Mouse (Mus musculus) kidney, adult 9 months (tissue): ENCODE data around the gene Ankrd65.
A peak's percentile ranks its signal among the peaks of the same experiment; 100 is the strongest.
"Not testable (repeated sequence)": the region's sequence is repeated elsewhere in the genome, so short reads cannot be mapped to it uniquely, and the experiment has no call there.

Experiments used
- DNase-seq: peaks from one replicate; pipeline ENCODE4 v3.0.0; 2022

Gene Ankrd65

GRCm38 (mm10) chr4:155790021-155790489, at the start of gene Ankrd65:
Ankrd65 (plus strand) TSS chr4:155790439.
- DNase-seq, result no peak

GRCm38 (mm10) chr4:155740681-155741080, 49.6 kb upstream of the Ankrd65 start:
- not testable (repeated sequence) for DNase-seq

DNA sequence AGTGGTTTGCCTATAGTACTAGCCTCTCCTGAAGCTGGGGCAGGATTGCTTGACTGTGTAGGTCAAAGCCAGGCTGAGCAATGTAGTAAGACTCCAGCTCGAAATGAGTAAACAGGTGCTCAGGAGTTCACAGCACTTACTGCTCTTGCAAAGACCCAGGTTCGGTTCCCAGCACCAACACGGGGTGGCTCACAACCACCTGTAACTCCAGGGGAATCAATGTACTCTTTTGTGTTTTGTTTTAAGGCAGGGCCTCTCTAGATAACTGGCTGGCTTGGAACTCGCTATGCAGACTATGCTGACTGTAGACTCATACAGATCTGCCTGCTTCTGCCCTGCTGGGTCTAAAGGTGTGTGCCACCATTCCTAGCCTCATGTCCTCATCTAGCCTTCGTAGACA, 47.6 kb upstream of the Ankrd65 start:
- DNase-seq, result no peak

DNA sequence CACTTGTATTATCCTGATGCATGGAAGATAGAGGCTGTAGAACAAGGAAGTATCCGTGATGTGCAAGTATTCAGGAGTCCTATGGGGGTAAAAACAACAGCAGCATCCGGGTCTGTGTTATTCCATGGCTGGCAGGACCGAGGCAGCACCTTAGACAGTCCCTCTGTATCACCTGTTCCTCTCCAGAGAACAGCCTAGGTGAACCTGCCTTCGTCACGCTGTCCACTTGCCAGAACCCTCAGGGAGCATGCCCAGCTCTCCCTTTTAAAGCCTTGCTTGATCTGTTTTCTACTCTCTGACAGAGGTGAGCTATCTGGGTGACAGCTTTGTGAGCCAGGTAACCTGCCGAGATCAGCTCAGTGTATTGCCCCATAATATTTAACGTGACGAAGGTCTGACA, 45.8 kb upstream of the Ankrd65 start:
- DNase-seq, result no peak

DNA sequence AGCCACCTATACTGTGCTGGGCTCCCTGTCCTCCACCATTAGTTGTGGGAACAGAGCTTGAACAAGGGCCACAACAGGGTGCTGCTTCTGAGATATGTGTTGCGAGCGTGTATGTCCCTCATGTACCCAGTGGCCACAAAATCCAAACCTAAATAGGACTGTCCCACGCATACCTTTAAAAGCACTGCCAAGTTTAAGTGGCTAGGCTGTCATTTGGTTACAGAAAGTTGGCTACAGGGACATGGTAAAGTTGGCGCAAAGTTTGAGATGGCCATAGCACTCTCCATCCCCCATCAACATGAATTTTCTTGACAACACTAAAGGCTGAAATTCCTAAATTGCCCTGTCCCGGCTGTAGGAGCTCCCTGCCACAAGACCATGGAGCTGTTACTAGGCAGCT, 45.1 kb upstream of the Ankrd65 start:
- no peak for DNase-seq

GRCm38 (mm10) chr4:155746036-155746548, 44.1 kb upstream of the Ankrd65 start:
- DNase-seq, result no peak

- DNase-seq, result no peak
Measured at GRCm38 (mm10) chr4:155746575-155747490, 43.4 kb upstream of the Ankrd65 start.

- no peak for DNase-seq
Measured at GRCm38 (mm10) chr4:155757011-155757410, 33.2 kb upstream of the Ankrd65 start.

- peak; percentile 58 for DNase-seq
Measured at GRCm38 (mm10) chr4:155759862-155760612, 30.2 kb upstream of the Ankrd65 start.

- peak; percentile 98 for DNase-seq
Measured at GRCm38 (mm10) chr4:155760613-155761355, 29.5 kb upstream of the Ankrd65 start, which contains the start of gene Atad3a. Atad3a (minus strand) TSS chr4:155761093.

- no peak for DNase-seq
Measured at GRCm38 (mm10) chr4:155761356-155762099, 28.7 kb upstream of the Ankrd65 start.

DNA sequence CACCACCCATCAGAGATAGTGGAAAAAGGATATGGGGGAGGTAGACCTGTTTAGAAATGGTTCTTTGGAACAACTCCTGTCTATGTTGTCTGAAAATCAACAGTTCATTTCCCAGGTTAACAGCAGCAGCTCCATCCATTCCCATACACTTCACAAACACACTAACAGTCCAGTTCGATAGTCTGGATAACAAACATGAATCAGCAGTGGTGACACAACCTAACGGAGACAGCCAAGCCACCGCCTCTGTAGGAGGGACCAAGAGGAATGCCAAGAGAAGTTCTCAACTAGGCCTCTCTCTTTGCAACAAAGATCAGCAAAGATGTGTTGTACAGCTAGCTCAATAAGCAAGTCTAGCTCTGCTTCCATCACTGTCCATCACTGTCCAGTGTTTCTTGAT, 27.9 kb upstream of the Ankrd65 start:
- DNase-seq, result no peak

DNA sequence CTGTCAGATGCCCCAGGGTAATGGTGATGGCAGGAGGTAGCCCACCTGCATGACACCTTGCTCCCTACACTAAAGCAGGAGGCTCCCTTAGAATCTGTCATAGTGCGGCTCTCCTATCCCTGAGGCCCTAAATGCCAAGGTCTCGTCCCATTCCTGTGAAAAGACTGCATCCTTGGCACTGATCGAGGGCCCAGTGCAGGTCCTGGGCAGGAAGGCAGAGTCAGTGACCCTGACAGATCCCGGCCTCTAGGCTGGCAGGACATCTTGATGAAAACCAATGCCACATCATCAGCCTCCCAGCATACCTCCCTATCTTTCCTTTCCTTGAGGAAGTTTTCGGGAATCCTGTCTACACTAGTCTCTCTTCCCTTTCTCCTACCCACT, 20.8 kb upstream of the Ankrd65 start:
- DNase-seq, result no peak

- peak; percentile 95 for DNase-seq
Measured at GRCm38 (mm10) chr4:155769880-155770512, 20.2 kb upstream of the Ankrd65 start.

GRCm38 (mm10) chr4:155770626-155771025, 19.6 kb upstream of the Ankrd65 start:
- peak; percentile 82 for DNase-seq

DNA sequence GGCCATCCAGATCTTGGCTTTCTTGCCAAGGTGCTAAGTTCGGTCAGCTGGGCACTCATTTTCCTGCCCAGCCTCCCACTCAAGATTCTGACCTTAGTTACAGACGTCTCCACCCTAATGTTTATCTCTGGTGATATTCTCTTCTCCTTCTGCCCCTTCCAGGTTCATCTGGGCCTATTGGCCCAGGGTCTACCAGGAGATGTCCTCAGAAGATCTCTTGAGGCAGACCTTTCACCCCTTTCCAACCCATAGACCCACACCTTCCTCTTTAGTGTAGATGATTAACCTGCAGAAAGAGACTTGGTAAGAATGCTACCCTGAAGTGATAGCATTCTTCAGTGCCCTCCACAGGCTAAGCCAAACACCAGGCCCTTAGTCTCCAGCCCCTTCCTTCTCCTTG, 18.5 kb upstream of the Ankrd65 start:
- DNase-seq, result peak; percentile 81

DNA sequence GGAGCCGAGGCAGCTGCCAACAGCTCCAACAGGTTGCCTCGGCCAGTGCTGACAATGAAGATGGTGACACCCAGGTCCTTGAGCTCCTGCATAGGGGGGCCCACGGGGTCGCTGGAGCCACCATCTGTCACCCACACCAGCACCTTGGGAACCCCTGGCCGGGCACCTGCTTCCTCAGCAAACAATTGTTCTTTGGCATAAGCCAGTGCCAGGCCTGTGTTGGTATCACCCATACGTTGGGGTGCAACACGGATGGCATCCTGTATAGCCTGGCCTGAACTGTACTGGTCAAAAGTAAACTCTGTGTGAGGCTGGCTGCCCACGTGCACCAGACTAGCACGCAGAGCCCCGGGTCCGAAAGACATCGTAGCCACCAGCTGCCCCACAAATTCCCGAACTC, 17.5 kb upstream of the Ankrd65 start:
- DNase-seq, result no peak

- DNase-seq, result peak; percentile 58
Measured at GRCm38 (mm10) chr4:155773335-155774078, 16.7 kb upstream of the Ankrd65 start.

DNA sequence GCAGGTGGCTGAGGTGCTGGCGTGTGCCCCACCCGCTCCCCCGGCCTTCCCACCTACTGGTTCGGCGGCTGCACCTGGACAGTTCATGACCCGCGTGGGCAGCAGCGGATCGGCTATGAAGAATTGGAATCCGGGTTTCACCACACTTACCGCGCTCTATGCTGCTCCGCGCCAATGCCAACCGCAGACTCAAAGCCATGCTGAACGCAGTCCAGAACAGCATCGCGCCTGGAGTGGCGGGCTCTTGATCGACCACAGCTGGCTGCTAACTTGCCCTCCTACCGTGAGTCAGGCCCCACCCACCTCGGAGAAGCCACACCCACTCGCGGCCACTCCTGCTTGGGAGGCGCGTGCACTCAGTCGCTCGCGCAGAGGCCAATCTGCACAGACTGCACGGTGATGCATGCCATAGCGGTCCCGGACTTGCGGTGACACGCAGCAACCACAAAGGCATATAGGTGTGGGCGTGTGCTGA, 15.9 kb upstream of the Ankrd65 start, which contains the start of gene Vwa1:
Gene Vwa1 (minus strand): TSS at position 419 of the 475 bp plus-strand sequence.
- peak; percentile 94 for DNase-seq

DNA sequence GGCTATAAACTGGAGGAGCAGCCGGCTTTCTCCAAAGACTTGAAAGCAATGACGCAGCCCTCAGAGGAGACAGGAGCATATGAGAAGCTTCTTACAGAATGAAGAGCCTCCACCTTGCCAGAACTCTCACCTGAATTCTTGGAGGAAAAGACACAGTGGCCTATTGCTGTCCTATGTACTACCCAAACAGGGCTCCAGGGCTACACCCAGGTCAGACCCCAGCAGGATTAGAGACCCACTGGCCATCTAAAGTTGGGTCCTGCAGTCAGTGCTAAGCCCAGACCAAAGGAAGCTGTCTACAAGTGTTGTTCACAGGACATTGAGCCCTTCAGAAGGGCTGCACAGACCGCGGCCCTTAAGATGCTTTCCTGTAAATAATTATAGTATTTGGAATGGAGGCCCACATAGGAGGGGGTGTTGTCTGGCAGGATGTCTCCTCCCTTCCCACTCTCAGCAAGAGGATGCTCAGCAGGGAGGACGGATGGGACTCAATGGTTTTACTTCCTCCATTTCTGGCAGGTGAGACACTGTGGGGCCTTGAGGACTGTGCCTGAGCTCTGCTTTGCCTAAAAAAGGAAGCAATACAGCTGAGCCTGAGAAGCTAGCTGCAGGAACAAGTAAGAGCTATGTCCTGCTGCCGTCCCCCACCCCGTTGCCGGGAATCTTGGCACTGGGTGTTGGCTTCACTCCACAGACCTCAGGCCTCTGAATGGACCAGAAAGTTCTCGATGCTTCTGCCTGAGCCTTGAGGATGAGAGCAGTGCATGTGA, 15.1 kb upstream of the Ankrd65 start:
- peak; percentile 69 for DNase-seq
